12 mouse cellular contexts compared by ENCODE assay signal in the genomic region with DNA sequence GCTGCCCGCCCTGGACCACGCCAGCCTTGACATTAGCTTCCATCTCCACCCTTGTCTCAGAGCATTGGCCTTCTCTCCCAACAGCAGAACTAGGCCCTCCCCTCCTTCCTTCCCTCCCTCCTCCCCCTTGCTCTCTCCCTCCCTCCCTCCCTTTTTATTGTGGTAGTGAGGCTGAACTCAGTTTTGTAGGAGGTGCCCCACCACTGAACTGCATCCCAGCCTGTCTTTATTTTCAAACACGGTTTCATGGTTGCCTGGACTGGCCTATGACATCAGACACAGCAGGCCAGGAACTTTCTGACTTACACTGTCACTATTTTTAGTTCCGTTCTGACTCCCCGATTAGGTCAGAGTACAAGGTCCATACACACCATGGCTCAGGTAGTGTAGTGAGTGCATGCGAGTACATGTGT. TPM values are rescaled to one million over a fixed set of nuclear protein-coding genes. Genes with fewer than 3 reads are reported as not detected.
DNase-seq lines count a peak whose midpoint lies in the region; ATAC-seq and TF ChIP-seq lines count a peak whose summit lies in the region.
"Had no signal": no experiment of that assay in that cellular context is flagged by ENCODE, and none has a peak within 500 bp of the region (broad histone marks: within the 10 kb centered on the region; RNA-seq: fewer than 3 reads in every experiment).

No protein-coding gene starts in this region.

- no peak for TF ChIP-seq POLR2A in CH12.LX (IDR thresholded peaks at IDR 0.05; ENCODE audit: low read depth, low read length)

- peak overlapping the region; percentile 54; the same call in 1 of the 2 replicates for H3K4me2 ChIP-seq in CH12.LX (ENCODE audit: insufficient read depth, low read depth, poor library complexity, severe bottlenecking)
- no peak overlapping the region for H3K4me2 ChIP-seq in intestine, embryonic 15.5 days (replicated peaks)
- H3K4me2 ChIP-seq in liver, embryonic 15.5 days = no peak overlapping the region
- no peak overlapping the region for H3K4me2 ChIP-seq in midbrain, embryonic 16.5 days (ENCODE audit: low read length)
- H3K4me2 ChIP-seq: hindbrain, embryonic 14.5 days had no signal

- no peak for TF ChIP-seq RAD21 in CH12.LX (IDR thresholded peaks at IDR 0.05; ENCODE audit: low read depth, low read length)

- TF ChIP-seq CTCF in CH12.LX (conservative IDR thresholded peaks at IDR 0.05 in 1 of 2, IDR thresholded peaks at IDR 0.05 in 1 of 2; ENCODE audit: low read depth in 2 of 2, low read length in 2 of 2) = no peak

- H3K4me3 ChIP-seq in CH12.LX (replicated peaks in 1 of 3; ENCODE audit: low read depth in 2 of 3, low read length in 2 of 3, poor library complexity in 1 of 3) = no peak overlapping the region
- H3K4me3 ChIP-seq in intestine, embryonic 15.5 days (replicated peaks) = no peak overlapping the region
- H3K4me3 ChIP-seq in liver, embryonic 15.5 days (replicated peaks) = no peak overlapping the region
- H3K4me3 ChIP-seq in midbrain, embryonic 16.5 days (ENCODE audit: low read depth, low read length) = no peak overlapping the region
- H3K4me3 ChIP-seq: erythroblast, embryonic 14.5 days had no signal

- peak; percentile 29; the same call in 1 of the 2 replicates for TF ChIP-seq EP300 in CH12.LX (IDR thresholded peaks at IDR 0.05; ENCODE audit: low read length)

- H3K27ac ChIP-seq in CH12.LX (ENCODE audit: insufficient read depth, low read depth) = no peak overlapping the region
- H3K27ac ChIP-seq in intestine, embryonic 15.5 days = peak overlapping the region; percentile 64
- no peak overlapping the region for H3K27ac ChIP-seq in liver, embryonic 15.5 days (replicated peaks)
- H3K27ac ChIP-seq in midbrain, embryonic 16.5 days (ENCODE audit: low read length) = no peak overlapping the region
- H3K27ac ChIP-seq: hindbrain, embryonic 14.5 days had no signal

- peaks cover 11 to 22% of the 10 kb centered on the region in 2 experiments for H3K4me1 ChIP-seq in CH12.LX (ENCODE audit: control insufficient read depth in 1 of 2, insufficient read depth in 2 of 2)
- H3K4me1 ChIP-seq in intestine, embryonic 15.5 days (replicated peaks) = peaks cover 4% of the 10 kb centered on the region; the same call in 1 of the 2 replicates
- H3K4me1 ChIP-seq in liver, embryonic 15.5 days (replicated peaks) = no peaks in the 10 kb centered on the region
- H3K4me1 ChIP-seq in midbrain, embryonic 16.5 days (ENCODE audit: control insufficient read depth, insufficient read depth, low read length) = no peaks in the 10 kb centered on the region

- DNase-seq in kidney, adult 18-20 months = peak; percentile 13
- no peak for DNase-seq in kidney, postnatal 14 days
- DNase-seq in CH12.LX (ENCODE audit: extremely low read depth) = peak; percentile 54
- no peak for DNase-seq in layer of hippocampus, postnatal 25 days (ENCODE audit: extremely low spot score in 1 of 2, low spot score in 1 of 2)
- DNase-seq in gastrocnemius, postnatal 10 days = no peak
- DNase-seq: cerebellum, postnatal 36 days; lung, postnatal 14 days had no signal

- H3K36me3 ChIP-seq in CH12.LX (replicated peaks in 1 of 2; ENCODE audit: control insufficient read depth in 1 of 2, insufficient read depth in 1 of 2, low read length in 1 of 2) = no peaks in the 10 kb centered on the region
- no peaks in the 10 kb centered on the region for H3K36me3 ChIP-seq in intestine, embryonic 15.5 days
- H3K36me3 ChIP-seq in liver, embryonic 15.5 days (replicated peaks) = no peaks in the 10 kb centered on the region
- no peaks in the 10 kb centered on the region for H3K36me3 ChIP-seq in midbrain, embryonic 16.5 days (ENCODE audit: control insufficient read depth, insufficient read depth, low read length)

- no peak overlapping the region for H3K9ac ChIP-seq in CH12.LX (ENCODE audit: insufficient read depth, low read depth)
- H3K9ac ChIP-seq in intestine, embryonic 15.5 days = no peak overlapping the region
- no peak overlapping the region for H3K9ac ChIP-seq in liver, embryonic 15.5 days
- no peak overlapping the region for H3K9ac ChIP-seq in midbrain, embryonic 16.5 days (ENCODE audit: low read depth, low read length)
- H3K9ac ChIP-seq: hindbrain, embryonic 14.5 days had no signal

- peak; percentile 92 for ATAC-seq in intestine, embryonic 15.5 days
- peak; percentile 66 for ATAC-seq in liver, embryonic 15.5 days (ENCODE audit: insufficient read depth)
- ATAC-seq in midbrain, embryonic 16.5 days = no peak

- H3K27me3 ChIP-seq in CH12.LX (replicated peaks) = peaks cover 2% of the 10 kb centered on the region
- no peaks in the 10 kb centered on the region for H3K27me3 ChIP-seq in intestine, embryonic 15.5 days (replicated peaks)
- H3K27me3 ChIP-seq in liver, embryonic 15.5 days = no peaks in the 10 kb centered on the region
- no peaks in the 10 kb centered on the region for H3K27me3 ChIP-seq in midbrain, embryonic 16.5 days (ENCODE audit: control insufficient read depth, insufficient read depth, low read depth, low read length)

- 61% methylated on average over 6 of the region's 6 CpGs for WGBS in intestine, embryonic 15.5 days
- 34% methylated on average over 6 of the region's 6 CpGs for WGBS in liver, embryonic 15.5 days (ENCODE audit: insufficient replicate concordance)
- WGBS in midbrain, embryonic 16.5 days = 76% methylated on average over 6 of the region's 6 CpGs

- H3K79me2 ChIP-seq in CH12.LX (replicated peaks; ENCODE audit: control insufficient read depth, extremely low read depth, insufficient read depth, poor library complexity, severe bottlenecking) = no peaks in the 10 kb centered on the region; the same call in 1 of the 2 replicates

- no peaks in the 10 kb centered on the region for H3K9me3 ChIP-seq in CH12.LX (replicated peaks; ENCODE audit: low read length)
- H3K9me3 ChIP-seq in intestine, embryonic 15.5 days = no peaks in the 10 kb centered on the region
- no peaks in the 10 kb centered on the region for H3K9me3 ChIP-seq in liver, embryonic 15.5 days (replicated peaks)
- H3K9me3 ChIP-seq in midbrain, embryonic 16.5 days (replicated peaks; ENCODE audit: control insufficient read depth, low read length, poor library complexity, severe bottlenecking) = no peaks in the 10 kb centered on the region

- dilution Hi-C loops in CH12.LX (cut with MboI; ENCODE audit: extremely low pct_ligation_motif_present, extremely low pct_unique_long_range_greater_than_20kb, low sequenced_read_pairs) = no loop called here

- in situ Hi-C loops in CH12.LX (cut with MboI; ENCODE audit: low pct_ligation_motif_present, low pct_unique_long_range_greater_than_20kb, low sequenced_read_pairs) = no loop called here

TF ChIP-seq in CH12.LX, 34 proteins besides CTCF, POLR2A, EP300 and RAD21:
- no peak for TF ChIP-seq KAT2A (IDR thresholded peaks at IDR 0.05; ENCODE audit: insufficient replicate concordance, low read length)
- TF ChIP-seq JUN (IDR thresholded peaks at IDR 0.05; ENCODE audit: insufficient read depth, low read depth, low read length) = peak; percentile 35; the same call in 1 of the 2 replicates
- TF ChIP-seq ETS1 (conservative IDR thresholded peaks at IDR 0.05; ENCODE audit: low read depth, low read length) = peak; percentile 72; the same call in 1 of the 2 replicates
- no peak for TF ChIP-seq USF1 (IDR thresholded peaks at IDR 0.05; ENCODE audit: low read depth, low read length)
- TF ChIP-seq MEF2A (IDR thresholded peaks at IDR 0.05; ENCODE audit: borderline replicate concordance, low read depth, low read length) = peak; percentile 88
- TF ChIP-seq MYC (IDR thresholded peaks at IDR 0.05; ENCODE audit: low read depth, low read length) = no peak
- TF ChIP-seq MAZ (IDR thresholded peaks at IDR 0.05; ENCODE audit: low read depth, low read length) = 0 out of 2 replicates have a peak, but pooled peaks have one; percentile 20
- no peak for TF ChIP-seq BHLHE40 (IDR thresholded peaks at IDR 0.05; ENCODE audit: low read depth, low read length)
- TF ChIP-seq POLR2AphosphoS2 (IDR thresholded peaks at IDR 0.05; ENCODE audit: low read depth, low read length) = no peak
- TF ChIP-seq IRF4 (IDR thresholded peaks at IDR 0.05; ENCODE audit: low read depth, low read length) = peak; percentile 42; the same call in 1 of the 2 replicates

RNA-seq across cellular contexts. Expression of a gene that starts 29.2 kb away (rescaled TPM):
- total RNA-seq in CH12.LX (2012; rRNA removed) (0.42 TPM in 2 replicates), CH12.LX (2014; rRNA removed) (0.55 TPM in 1 of 2 replicates, not detected in the other)
- polyA plus RNA-seq in CH12.LX (2012; ENCODE audit: insufficient read length, low read depth) = 1.1 and 1.2 TPM in 2 replicates
- polyA plus RNA-seq in intestine, embryonic 15.5 days (2015; fragmentation: Nextera tagmentation; extraction: Ambion mirVana) = 1.4 and 1.5 TPM in 2 replicates
- 5.7 and 7.0 TPM in 2 replicates for polyA plus RNA-seq in liver, embryonic 15.5 days (2015; fragmentation: Nextera tagmentation; extraction: Ambion mirVana)
- total RNA-seq in layer of hippocampus, postnatal 25 days (2021) = 1 to 10 TPM; 1.1 to 1.3 TPM
- 1 to 10 TPM in 1 of 2 experiments, under 1 TPM in 1; 0.42 to 1.1 TPM for total RNA-seq in gastrocnemius, postnatal 10 days (2021)
- 0.87 and 1.3 TPM in 2 replicates for polyA plus RNA-seq in midbrain, embryonic 16.5 days (2015; fragmentation: Nextera tagmentation; extraction: Ambion mirVana)

RNA-seq across cellular contexts. Expression of a gene that starts 37.0 kb away (rescaled TPM):
- total RNA-seq in CH12.LX (2012; rRNA removed) (38.4 and 42.6 TPM in 2 replicates), CH12.LX (2014; rRNA removed) (36.4 and 45.3 TPM in 2 replicates)
- 37.8 and 61.7 TPM in 2 replicates for polyA plus RNA-seq in CH12.LX (2012; ENCODE audit: insufficient read length, low read depth)
- polyA plus RNA-seq in intestine, embryonic 15.5 days (2015; fragmentation: Nextera tagmentation; extraction: Ambion mirVana) = 53.4 and 59.3 TPM in 2 replicates
- 17.7 and 20.6 TPM in 2 replicates for polyA plus RNA-seq in liver, embryonic 15.5 days (2015; fragmentation: Nextera tagmentation; extraction: Ambion mirVana)
- total RNA-seq in layer of hippocampus, postnatal 25 days (2021) = 10 to 100 TPM; 87.5 to 89.6 TPM
- total RNA-seq in gastrocnemius, postnatal 10 days (2021) = 10 to 100 TPM; 25.1 to 28.0 TPM
- 87.1 and 92.6 TPM in 2 replicates for polyA plus RNA-seq in midbrain, embryonic 16.5 days (2015; fragmentation: Nextera tagmentation; extraction: Ambion mirVana)

RNA-seq across cellular contexts. Expression of a gene that starts 56.3 kb away (rescaled TPM):
- total RNA-seq in CH12.LX (2012; rRNA removed) (7.8 and 8.8 TPM in 2 replicates), CH12.LX (2014; rRNA removed) (15.0 and 16.8 TPM in 2 replicates)
- 13.0 and 13.9 TPM in 2 replicates for polyA plus RNA-seq in CH12.LX (2012; ENCODE audit: insufficient read length, low read depth)
- 1.6 and 2.5 TPM in 2 replicates for polyA plus RNA-seq in intestine, embryonic 15.5 days (2015; fragmentation: Nextera tagmentation; extraction: Ambion mirVana)
- polyA plus RNA-seq in liver, embryonic 15.5 days (2015; fragmentation: Nextera tagmentation; extraction: Ambion mirVana) = 2.0 and 2.9 TPM in 2 replicates
- 1 to 10 TPM; 5.8 to 8.4 TPM for total RNA-seq in layer of hippocampus, postnatal 25 days (2021)
- total RNA-seq in gastrocnemius, postnatal 10 days (2021) = 1 to 10 TPM; 3.1 to 3.2 TPM
- polyA plus RNA-seq in midbrain, embryonic 16.5 days (2015; fragmentation: Nextera tagmentation; extraction: Ambion mirVana) = 2.1 TPM in 2 replicates

Comparison
In these comparisons a context has a peak if more than half of its experiments do, and no peak if none do; other contexts are left out.
1. DNase-seq: peak in kidney, adult 18-20 months (single experiment) and CH12.LX (single experiment); none in kidney, postnatal 14 days (single experiment), layer of hippocampus, postnatal 25 days (0 of 2) and gastrocnemius, postnatal 10 days (single experiment).